Mouse (Mus musculus) cerebellum, adult 11-12 months (tissue): ENCODE data around the gene Smarcal1.
A peak's percentile ranks its signal among the peaks of the same experiment; 100 is the strongest.

Experiments
- DNase-seq: peaks from one replicate; pipeline ENCODE4 v3.0.0; 2022

Gene Smarcal1

DNA sequence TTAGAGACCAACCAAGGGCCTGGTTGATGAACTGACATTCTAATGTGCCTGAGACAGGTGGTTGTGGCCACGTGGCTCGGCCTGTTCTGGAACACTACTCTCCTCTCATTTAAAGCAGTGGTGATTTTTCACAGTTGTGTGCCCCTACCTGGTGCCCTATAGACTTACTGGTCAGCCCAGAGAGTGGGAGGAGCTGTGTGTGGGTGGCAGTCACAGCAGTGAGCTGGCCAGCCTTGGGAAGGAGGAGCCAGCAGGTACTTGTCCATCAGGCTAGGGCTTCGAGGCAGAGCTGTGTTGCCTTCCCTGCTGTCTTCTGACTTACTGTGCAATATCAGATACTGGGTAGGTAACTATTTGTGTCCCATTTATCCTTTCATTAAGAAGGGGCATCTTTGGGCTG is 9.3 kb downstream of the Smarcal1 start:
- no peak for DNase-seq

- peak; percentile 69 for DNase-seq
Measured at GRCm38 (mm10) chr1:72593340-72593951, 10.4 kb downstream of the Smarcal1 start.

- DNase-seq: no peak
Measured at GRCm38 (mm10) chr1:72595686-72596085, 12.6 kb downstream of the Smarcal1 start.

DNA sequence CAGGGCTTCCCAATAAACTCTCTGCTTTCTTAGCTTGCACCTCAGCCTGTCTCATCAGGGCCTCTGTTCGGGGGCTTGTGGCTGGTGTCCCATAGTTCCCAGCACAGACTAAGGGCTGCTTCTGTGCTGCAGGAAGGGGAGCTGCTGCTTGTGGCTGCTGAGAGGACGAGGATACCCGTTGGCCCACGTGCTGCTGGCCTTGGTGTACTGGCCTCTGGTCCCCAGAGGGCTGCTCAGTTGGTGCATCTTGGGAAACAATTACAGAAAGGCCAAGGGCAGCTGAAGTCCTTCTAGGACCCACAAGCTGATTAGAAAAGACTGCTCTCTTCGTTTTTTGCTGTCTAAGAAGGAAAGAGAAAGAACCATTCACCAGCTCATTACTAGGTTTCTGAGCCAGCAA is 13.2 kb downstream of the Smarcal1 start:
- no peak for DNase-seq

DNA sequence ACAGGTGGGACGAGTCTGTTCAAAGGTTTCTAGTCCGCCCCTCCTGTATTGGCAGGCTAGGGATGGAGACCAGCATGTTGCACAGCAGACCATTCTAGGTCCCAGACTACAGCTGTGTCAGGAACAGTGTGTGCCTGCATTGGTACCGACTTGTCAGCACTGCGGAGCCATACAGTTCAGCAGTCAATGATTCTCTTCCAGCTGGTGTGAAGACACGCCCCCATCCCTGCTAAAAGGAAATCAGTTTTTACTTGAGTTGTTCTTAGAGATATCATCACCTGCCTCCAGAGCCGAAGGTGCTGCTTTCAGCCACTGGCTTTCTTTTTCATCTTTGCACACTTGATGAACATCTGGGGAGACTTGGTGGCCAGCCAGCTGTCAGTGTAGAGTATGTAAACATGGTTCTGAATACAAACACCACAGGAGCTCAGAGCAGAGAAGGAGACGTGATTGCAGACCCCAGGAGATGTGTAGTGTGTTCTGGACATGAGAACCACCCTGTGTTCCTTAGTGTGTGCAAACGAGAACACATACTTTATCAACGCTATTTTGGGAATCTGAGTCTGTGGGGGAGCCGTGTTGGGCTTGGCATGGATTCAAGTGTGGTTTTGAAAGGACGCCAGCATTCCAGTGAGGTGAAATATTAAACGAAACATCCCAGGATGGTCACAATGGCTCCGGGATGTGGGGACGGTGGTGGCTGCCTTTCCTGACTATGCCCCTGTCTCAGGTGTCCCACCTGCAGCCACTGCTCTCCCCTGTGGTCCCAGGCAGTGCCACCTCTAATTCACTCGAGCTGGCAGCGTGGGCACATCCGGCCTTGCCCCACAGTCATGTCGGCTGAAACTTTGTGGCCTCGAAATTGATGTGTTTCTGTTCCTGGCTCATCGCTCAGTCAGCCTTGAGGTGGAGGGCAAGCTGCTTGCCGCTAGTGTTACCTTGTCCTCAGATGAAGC is 16.4 kb downstream of the Smarcal1 start:
- DNase-seq: no peak

DNA sequence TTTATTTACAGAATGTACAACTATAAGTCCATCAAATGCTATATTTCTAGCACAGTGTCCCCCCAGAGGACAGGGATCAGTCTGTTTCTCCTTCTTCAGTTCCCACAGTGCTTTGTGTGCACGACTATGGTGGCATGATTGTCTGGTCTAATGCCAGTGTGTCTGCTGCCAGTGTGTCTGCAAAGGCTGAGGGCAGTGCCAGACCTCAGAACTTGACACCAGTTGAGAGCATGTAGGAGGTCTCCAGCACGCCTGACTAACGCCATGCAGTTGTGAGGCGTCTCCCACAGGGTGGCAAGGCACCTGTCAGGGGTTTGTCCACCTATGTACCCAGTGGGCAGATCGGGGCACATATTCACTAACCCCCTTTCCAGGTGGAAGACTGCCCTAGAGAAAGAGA is 17.7 kb downstream of the Smarcal1 start:
- no peak for DNase-seq

- no peak for DNase-seq
Measured at GRCm38 (mm10) chr1:72601233-72601632, 18.2 kb downstream of the Smarcal1 start.

- DNase-seq: no peak
Measured at GRCm38 (mm10) chr1:72602186-72602585, 19.1 kb downstream of the Smarcal1 start.

- DNase-seq: no peak
Measured at GRCm38 (mm10) chr1:72602803-72603202, 19.8 kb downstream of the Smarcal1 start.

GRCm38 (mm10) chr1:72606186-72606673 is 23.2 kb downstream of the Smarcal1 start:
- no peak for DNase-seq

DNA sequence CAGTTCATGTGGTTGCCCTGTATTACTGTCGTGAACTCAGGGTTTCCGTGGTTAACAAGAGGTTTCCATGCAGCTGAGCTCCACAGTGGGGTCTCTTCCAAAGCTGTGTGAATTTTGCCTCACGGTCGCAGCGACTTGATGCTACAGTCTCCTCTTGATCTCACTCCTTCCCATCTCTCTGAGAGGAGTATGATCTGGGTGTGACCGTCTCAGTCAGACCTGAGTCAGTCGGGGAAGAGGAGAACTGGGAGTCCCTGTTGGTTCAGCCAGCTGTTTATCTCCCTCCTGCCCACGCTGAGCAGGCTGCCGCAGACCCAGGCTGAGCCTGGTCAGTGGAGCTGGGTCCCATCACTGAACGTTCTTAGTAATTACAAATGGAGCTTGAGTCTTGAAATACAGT is 26.1 kb downstream of the Smarcal1 start:
- no peak for DNase-seq

- DNase-seq: no peak
Measured at GRCm38 (mm10) chr1:72609887-72610877, 27.1 kb downstream of the Smarcal1 start.

DNA sequence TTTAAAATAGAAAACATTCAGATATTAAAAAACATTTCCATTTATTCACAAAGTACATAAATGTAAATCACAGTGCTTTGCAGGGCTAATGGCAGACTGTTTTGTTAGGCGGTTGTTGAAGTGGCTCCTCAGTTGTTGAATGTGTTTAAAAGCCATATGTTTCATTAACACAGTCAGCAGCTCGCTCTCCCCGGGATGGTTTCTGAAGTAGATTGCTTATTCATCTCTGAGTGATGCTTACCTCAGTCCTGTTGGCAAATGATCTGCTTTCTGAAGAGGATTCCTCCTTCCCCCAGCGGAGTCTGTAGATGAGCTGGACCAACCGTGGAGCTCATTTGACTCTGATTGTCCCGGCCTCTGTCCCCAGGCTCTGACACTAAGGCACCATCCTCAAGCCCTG is 29.1 kb downstream of the Smarcal1 start:
- DNase-seq: no peak

DNA sequence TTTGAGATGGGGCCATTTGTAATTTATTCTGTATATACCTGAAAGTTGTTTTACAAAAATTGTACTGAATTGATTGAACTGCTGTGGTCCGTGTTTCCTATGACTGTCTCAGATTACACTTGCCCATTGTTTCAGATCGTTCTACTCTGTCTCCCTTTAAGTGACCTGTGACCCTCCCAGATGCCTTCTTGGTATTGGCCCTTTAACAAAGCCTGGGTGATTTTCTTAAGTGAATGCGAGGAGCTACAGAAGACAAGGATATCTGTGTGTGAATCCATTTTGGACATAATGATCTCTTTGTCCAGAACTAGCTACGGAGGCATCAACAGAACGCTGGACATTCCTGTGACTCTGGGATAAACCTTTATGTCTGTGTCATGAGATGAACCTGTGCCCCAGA is 52.2 kb downstream of the Smarcal1 start:
- DNase-seq: no peak

DNA sequence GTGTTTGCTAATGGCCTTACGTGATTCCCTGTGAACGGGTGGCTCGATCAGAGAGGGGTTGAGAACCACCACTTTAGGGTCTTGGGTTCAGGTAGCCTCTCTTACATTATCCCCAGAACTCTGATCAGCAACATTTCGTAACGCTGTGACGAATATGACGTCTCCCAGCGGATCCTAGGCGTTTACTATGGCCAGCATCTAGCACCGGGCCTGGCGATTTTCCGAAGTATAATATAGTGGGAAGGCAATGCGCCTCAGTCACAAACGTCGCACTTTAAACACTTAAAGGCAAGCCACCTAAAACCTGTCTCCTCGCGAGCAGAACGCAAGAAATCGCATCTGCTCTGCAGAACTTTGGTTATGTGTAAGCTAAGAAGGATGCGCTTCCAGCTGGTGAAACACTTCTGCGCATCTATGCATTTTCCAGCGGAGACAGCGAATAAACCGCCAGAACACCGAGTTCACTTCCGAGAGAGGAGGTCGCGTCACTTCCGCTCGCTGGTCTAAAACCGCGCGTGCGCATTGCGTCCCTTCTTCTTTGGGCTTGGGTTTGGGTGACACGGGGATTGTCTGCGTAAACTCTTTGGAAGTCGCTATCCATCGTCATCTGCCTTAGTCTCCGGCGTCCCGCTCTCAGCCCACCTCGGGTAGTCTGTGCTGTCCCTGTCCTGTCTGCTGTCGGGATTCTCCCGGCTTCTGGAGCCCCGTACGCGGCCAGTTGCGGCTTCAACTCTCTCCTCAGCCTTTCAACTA is 57.8 kb downstream of the Smarcal1 start:
- DNase-seq: peak; percentile 36

DNA sequence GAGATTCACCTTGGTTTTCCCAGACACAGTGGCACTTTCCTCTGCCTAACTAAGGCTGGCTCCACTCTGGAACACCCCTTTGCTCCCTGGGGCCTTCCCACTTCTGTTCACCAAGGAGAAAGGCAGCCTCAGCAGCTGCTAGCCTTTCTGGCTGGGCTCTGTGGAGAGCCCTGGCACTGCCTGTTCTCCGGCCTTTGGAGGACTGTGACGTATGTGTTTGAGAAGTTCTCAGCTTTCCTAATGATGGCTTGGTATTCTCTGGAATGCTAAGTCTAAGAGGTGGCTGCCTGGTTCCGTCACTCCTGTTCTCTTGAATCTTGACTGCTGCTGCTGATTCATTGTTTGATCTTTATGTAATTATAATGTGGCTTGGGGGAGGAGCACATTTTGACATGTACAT is 90.0 kb downstream of the Smarcal1 start:
- no peak for DNase-seq
